15 mouse cellular contexts compared by ENCODE assay signal in genomic region chr6:89084437-89084836, GRCm38 (mm10).
A peak's percentile ranks its signal among the peaks of the same experiment; 100 is the strongest.
DNase-seq lines count a peak whose midpoint lies in the region; TF ChIP-seq lines count a peak whose summit lies in the region.
"Had no signal": no experiment of that assay in that cellular context is flagged by ENCODE, and none has a peak within 500 bp of the region (broad histone marks: within the 10 kb centered on the region; RNA-seq: fewer than 3 reads in every experiment).

No protein-coding gene starts in this region.

- H3K27ac ChIP-seq in thymus, adult 2 months (ENCODE audit: control insufficient read depth, insufficient read depth, low read length) = no peak overlapping the region
- H3K27ac ChIP-seq in ES-E14 (ENCODE audit: insufficient read depth, low read depth, low read length, poor library complexity, severe bottlenecking) = no peak overlapping the region
- H3K27ac ChIP-seq: intestine, embryonic 15.5 days; neural tube, embryonic 12.5 days had no signal

- H3K4me1 ChIP-seq in thymus, adult 2 months (replicated peaks; ENCODE audit: control insufficient read depth, insufficient read depth, low read length) = no peaks in the 10 kb centered on the region
- H3K4me1 ChIP-seq in ES-E14 (ENCODE audit: control insufficient read depth in 2 of 2, insufficient read depth in 2 of 2, low read length in 2 of 2, poor library complexity in 1 of 2) = peaks cover 0 to 2% of the 10 kb centered on the region in 2 experiments; a peak in 1 of 4 replicates
- H3K4me1 ChIP-seq: intestine, embryonic 15.5 days; neural tube, embryonic 12.5 days had no signal

- no peaks in the 10 kb centered on the region for H3K27me3 ChIP-seq in thymus, adult 2 months (ENCODE audit: control insufficient read depth, insufficient read depth, low read length)
- no peaks in the 10 kb centered on the region for H3K27me3 ChIP-seq in splenic B cell, adult 2 months (ENCODE audit: control insufficient read depth, insufficient read depth, low read length, poor library complexity, severe bottlenecking)
- H3K27me3 ChIP-seq: intestine, embryonic 15.5 days; neural tube, embryonic 12.5 days had no signal

- DNase-seq in kidney, postnatal 4 days = peak; percentile 8 to 10
- DNase-seq in kidney, adult 9 months = no peak
- peak; percentile 9 for DNase-seq in thymus, adult 2 months
- no peak for DNase-seq in thymus, postnatal 0 days (ENCODE audit: low spot score)
- no peak for DNase-seq in ES-E14 (ENCODE audit: low read depth, low spot score)
- peak; percentile 24 for DNase-seq in splenic B cell, adult 2 months (ENCODE audit: low read depth, low spot score)
- no peak for DNase-seq in heart, postnatal 14 days
- no peak for DNase-seq in heart, postnatal 4 days
- DNase-seq: cerebellum, adult 9-11 months; forebrain, postnatal 0 days; gastrocnemius, postnatal 14 days; midbrain, embryonic 14.5 days had no signal

- intact Hi-C loops in heart, postnatal 14 days (cut with DNase I) = no loop called here

- TF ChIP-seq CTCF in thymus, adult 2 months (IDR thresholded peaks at IDR 0.05; ENCODE audit: borderline replicate concordance, control insufficient read depth, extremely low read depth, insufficient read depth, low read length, poor library complexity) = no peak

- no peak overlapping the region for H3K9ac ChIP-seq in ES-E14 (ENCODE audit: insufficient read depth, low read depth, low read length, poor library complexity, severe bottlenecking)
- H3K9ac ChIP-seq: forebrain, postnatal 0 days; intestine, embryonic 15.5 days; neural tube, embryonic 12.5 days had no signal

- no peak overlapping the region for H3K4me3 ChIP-seq in thymus, adult 2 months (ENCODE audit: control insufficient read depth, insufficient read depth, low read length)
- no peak overlapping the region for H3K4me3 ChIP-seq in ES-E14 (ENCODE audit: insufficient read depth in 1 of 2, low read depth in 1 of 2, low read length in 2 of 2, poor library complexity in 1 of 2, severe bottlenecking in 1 of 2)
- H3K4me3 ChIP-seq: erythroblast, embryonic 14.5 days; intestine, embryonic 15.5 days; neural tube, embryonic 12.5 days had no signal

- no peaks in the 10 kb centered on the region for H3K9me3 ChIP-seq in ES-E14 (ENCODE audit: control insufficient read depth, insufficient read depth, low read depth, low read length)
- H3K9me3 ChIP-seq: intestine, embryonic 15.5 days; neural tube, embryonic 12.5 days had no signal

- no peaks in the 10 kb centered on the region for H3K36me3 ChIP-seq in thymus, adult 2 months (ENCODE audit: control insufficient read depth, insufficient read depth, low read length)
- H3K36me3 ChIP-seq in ES-E14 (ENCODE audit: control insufficient read depth, insufficient read depth, low read length, poor library complexity, severe bottlenecking) = no peaks in the 10 kb centered on the region
- H3K36me3 ChIP-seq in splenic B cell, adult 2 months (ENCODE audit: control insufficient read depth, insufficient read depth, low read length, poor library complexity, severe bottlenecking) = no peaks in the 10 kb centered on the region
- H3K36me3 ChIP-seq: intestine, embryonic 15.5 days; neural tube, embryonic 12.5 days had no signal

- 96% methylated on average over 3 of the region's 3 CpGs for WGBS in thymus, adult 2 months

- in situ Hi-C loops in ES-E14 (cut with MboI; ENCODE audit: low sequenced_read_pairs in 2 of 2, unreplicated experiment in 2 of 2) = no loop called here

- no peak for TF ChIP-seq POLR2A in thymus, adult 2 months (IDR thresholded peaks at IDR 0.05; ENCODE audit: control insufficient read depth, extremely low read depth, insufficient read depth, low read length, poor library complexity)

TF ChIP-seq in ES-E14, 5 proteins besides CTCF, POLR2A, EP300 and RAD21:
- TF ChIP-seq ZC3H11A (IDR thresholded peaks at IDR 0.05; ENCODE audit: borderline replicate concordance, low read depth, low read length) = 0 out of 2 replicates have a peak, but pooled peaks have one; percentile 8
- no peak for TF ChIP-seq MAFK (IDR thresholded peaks at IDR 0.05; ENCODE audit: insufficient read depth, low read depth, low read length)

Comparison
In these comparisons a context has a peak if more than half of its experiments do, and no peak if none do; other contexts are left out.
1. DNase-seq: peak in kidney, postnatal 4 days (2 of 2), thymus, adult 2 months (single experiment) and splenic B cell, adult 2 months (single experiment); none in kidney, adult 9 months (single experiment), thymus, postnatal 0 days (single experiment), ES-E14 (single experiment), heart, postnatal 14 days (0 of 2) and heart, postnatal 4 days (single experiment).